Mouse (Mus musculus) forebrain, embryonic 13.5 days (tissue): Measurements from ENCODE around the gene Kalrn. TPM values are rescaled to one million over a fixed set of nuclear protein-coding genes. Genes with fewer than 3 reads are reported as not detected.

Source experiments
- ATAC-seq: fragments of 200-750 bp; cut with Nextera tagmentation; 2 replicates; pipeline ENCODE4 v1.8.0; 2017
- H3K27ac ChIP-seq: fragments of 300-500 bp; sonication (generic); 2 replicates; pipeline ENCODE4 v1.5.1; 2015; ENCODE audit warnings: inconsistent platforms, mild to moderate bottlenecking, moderate library complexity
- H3K27me3 ChIP-seq: fragments of 300-500 bp; sonication (generic); 2 replicates; pipeline ENCODE4 v1.6.1; 2015; ENCODE audit warnings: mild to moderate bottlenecking, inconsistent platforms
- H3K36me3 ChIP-seq: fragments of 300-500 bp; sonication (generic); 2 replicates; pipeline ENCODE4 v1.6.1; 2015; ENCODE audit warnings: mild to moderate bottlenecking, inconsistent platforms; ENCODE audit not compliant: poor library complexity, severe bottlenecking
- H3K4me1 ChIP-seq: fragments of 300-500 bp; sonication (generic); 2 replicates; pipeline ENCODE4 v1.6.1; 2015; ENCODE audit warnings: inconsistent platforms
- H3K4me2 ChIP-seq: fragments of 300-500 bp; sonication (generic); 2 replicates; pipeline ENCODE4 v1.6.1; 2015; ENCODE audit warnings: inconsistent platforms, mild to moderate bottlenecking, moderate library complexity
- H3K4me3 ChIP-seq: fragments of 300-500 bp; sonication (generic); 2 replicates; pipeline ENCODE4 v1.5.1; 2015; ENCODE audit warnings: mild to moderate bottlenecking, inconsistent platforms
- H3K9ac ChIP-seq: fragments of 300-500 bp; sonication (generic); 2 replicates; pipeline ENCODE4 v1.6.1; 2015; ENCODE audit warnings: mild to moderate bottlenecking, inconsistent platforms
- H3K9me3 ChIP-seq: fragments of 300-500 bp; sonication (generic); replicated peaks from 2 replicates; pipeline ENCODE4 v1.6.1; 2016; ENCODE audit warnings: inconsistent platforms
- WGBS: fragments of 180-500 bp; shearing (Covaris S2); methylation state at CpG from one replicate; pipeline ENCODE4 v1.1.7; 2015; 5-methylcytosine and 5-hydroxymethylcytosine counted together
- polyA plus RNA-seq: library from polyadenylated mRNA; unstranded; fragments of >200 nt; fragmentation: Nextera tagmentation; extraction: Ambion mirVana; gene quantifications from 2 replicates; pipeline ENCODE4 v1.2.1, GENCODE M21; 2015

Gene Kalrn
- polyA plus RNA-seq, 1 experiment from 2014 or later = 31.5 TPM

GRCm38 (mm10) chr16:33939636-33940035 lies 633.7 kb downstream of the Kalrn start:
- WGBS = 85% methylated on average over 9 of the region's 9 CpGs
- peaks cover 22% of the 10 kb centered on the region for H3K27me3 ChIP-seq

GRCm38 (mm10) chr16:33939133-33939531 lies 634.2 kb downstream of the Kalrn start:
- WGBS = 88% methylated on average over 2 of the region's 2 CpGs

More at GRCm38 (mm10) chr16:33939636-33940035, 633.7 kb downstream of the Kalrn start:
- Histone ChIP-seq H3K4me2 (no peak overlapping the region), H3K9ac (no peak overlapping the region), H3K27ac (no peak overlapping the region), H3K36me3 (no peaks in the 10 kb centered on the region), H3K9me3 (no peaks in the 10 kb centered on the region), H3K4me3 (no peak overlapping the region), H3K4me1 (peaks cover 29% of the 10 kb centered on the region)
- no peak for ATAC-seq

GRCm38 (mm10) chr16:33938311-33939132 lies 634.8 kb downstream of the Kalrn start:
- no peak overlapping the region for H3K27ac ChIP-seq
- no peaks in the 10 kb centered on the region for H3K9me3 ChIP-seq
- H3K4me3 ChIP-seq = no peak overlapping the region
- H3K9ac ChIP-seq = no peak overlapping the region
- ATAC-seq = no peak
- WGBS = 79% methylated on average over 12 of the region's 12 CpGs
- peaks cover 21% of the 10 kb centered on the region for H3K27me3 ChIP-seq
- H3K36me3 ChIP-seq = no peaks in the 10 kb centered on the region
- H3K4me2 ChIP-seq = no peak overlapping the region
- H3K4me1 ChIP-seq = peaks cover 40% of the 10 kb centered on the region

More at GRCm38 (mm10) chr16:33939133-33939531, 634.2 kb downstream of the Kalrn start:
- Histone ChIP-seq H3K4me3 (no peak overlapping the region), H3K9me3 (no peaks in the 10 kb centered on the region), H3K27ac (no peak overlapping the region), H3K9ac (no peak overlapping the region), H3K36me3 (no peaks in the 10 kb centered on the region), H3K27me3 (peaks cover 22% of the 10 kb centered on the region), H3K4me1 (peaks cover 34% of the 10 kb centered on the region), H3K4me2 (no peak overlapping the region)
- ATAC-seq = no peak

GRCm38 (mm10) chr16:33937567-33937966 lies 635.8 kb downstream of the Kalrn start:
- Histone ChIP-seq H3K4me3 (no peak overlapping the region), H3K9ac (no peak overlapping the region), H3K27me3 (peaks cover 29% of the 10 kb centered on the region), H3K4me1 (peaks cover 37% of the 10 kb centered on the region), H3K36me3 (no peaks in the 10 kb centered on the region), H3K9me3 (no peaks in the 10 kb centered on the region), H3K4me2 (no peak overlapping the region), H3K27ac (no peak overlapping the region)
- no peak for ATAC-seq
- WGBS = 85% methylated on average over 8 of the region's 8 CpGs

GRCm38 (mm10) chr16:33936885-33937284 lies 636.4 kb downstream of the Kalrn start:
- Histone ChIP-seq H3K4me1 (peaks cover 30% of the 10 kb centered on the region), H3K27me3 (peaks cover 31% of the 10 kb centered on the region), H3K36me3 (no peaks in the 10 kb centered on the region), H3K9me3 (no peaks in the 10 kb centered on the region), H3K4me2 (no peak overlapping the region), H3K27ac (no peak overlapping the region), H3K9ac (no peak overlapping the region), H3K4me3 (no peak overlapping the region)
- 91% methylated on average over 4 of the region's 4 CpGs for WGBS
- ATAC-seq = no peak

- no peak for ATAC-seq
- WGBS = 96% methylated on average over 6 of the region's 6 CpGs
- Histone ChIP-seq H3K36me3 (no peaks in the 10 kb centered on the region), H3K27me3 (peaks cover 35% of the 10 kb centered on the region), H3K9ac (no peak overlapping the region), H3K27ac (no peak overlapping the region), H3K4me1 (peaks cover 17% of the 10 kb centered on the region), H3K4me3 (no peak overlapping the region), H3K4me2 (no peak overlapping the region), H3K9me3 (no peaks in the 10 kb centered on the region)
Observed at GRCm38 (mm10) chr16:33935407-33935785, 637.9 kb downstream of the Kalrn start.

- Histone ChIP-seq H3K9me3 (no peaks in the 10 kb centered on the region), H3K4me2 (no peak overlapping the region), H3K4me1 (peaks cover 17% of the 10 kb centered on the region), H3K36me3 (no peaks in the 10 kb centered on the region), H3K9ac (no peak overlapping the region), H3K4me3 (no peak overlapping the region), H3K27ac (peak overlapping the region; percentile 75), H3K27me3 (peaks cover 37% of the 10 kb centered on the region)
- ATAC-seq = peak; percentile 82
- WGBS = 46% methylated on average over 5 of the region's 5 CpGs
Observed at GRCm38 (mm10) chr16:33934701-33935406, 638.5 kb downstream of the Kalrn start.

GRCm38 (mm10) chr16:33933411-33933810 lies 639.9 kb downstream of the Kalrn start:
- no peak overlapping the region for H3K27ac ChIP-seq
- no peak overlapping the region for H3K4me3 ChIP-seq
- H3K4me2 ChIP-seq = no peak overlapping the region
- WGBS = 92% methylated on average over 11 of the region's 11 CpGs
- no peaks in the 10 kb centered on the region for H3K36me3 ChIP-seq
- H3K4me1 ChIP-seq = peaks cover 26% of the 10 kb centered on the region
- no peaks in the 10 kb centered on the region for H3K9me3 ChIP-seq
- no peak for ATAC-seq
- peaks cover 30% of the 10 kb centered on the region for H3K27me3 ChIP-seq
- no peak overlapping the region for H3K9ac ChIP-seq

- no peak overlapping the region for H3K27ac ChIP-seq
- WGBS = 72% methylated on average over 5 of the region's 5 CpGs
- H3K9ac ChIP-seq = no peak overlapping the region
- H3K9me3 ChIP-seq = no peaks in the 10 kb centered on the region
- H3K4me3 ChIP-seq = no peak overlapping the region
- peaks cover 28% of the 10 kb centered on the region for H3K27me3 ChIP-seq
- no peak overlapping the region for H3K4me2 ChIP-seq
- H3K36me3 ChIP-seq = no peaks in the 10 kb centered on the region
- peaks cover 26% of the 10 kb centered on the region for H3K4me1 ChIP-seq
- ATAC-seq = no peak
Observed at GRCm38 (mm10) chr16:33932126-33932525, 641.2 kb downstream of the Kalrn start.

- Histone ChIP-seq H3K27me3 (peaks cover 25% of the 10 kb centered on the region), H3K36me3 (no peaks in the 10 kb centered on the region), H3K4me2 (no peak overlapping the region), H3K9ac (no peak overlapping the region), H3K4me1 (peaks cover 26% of the 10 kb centered on the region), H3K9me3 (no peaks in the 10 kb centered on the region), H3K4me3 (no peak overlapping the region), H3K27ac (no peak overlapping the region)
- ATAC-seq = no peak
- 61% methylated on average over 2 of the region's 2 CpGs for WGBS
Observed at GRCm38 (mm10) chr16:33931682-33932081, 641.6 kb downstream of the Kalrn start.

- Histone ChIP-seq H3K9ac (no peak overlapping the region), H3K36me3 (no peaks in the 10 kb centered on the region), H3K4me3 (no peak overlapping the region), H3K27me3 (peaks cover 19% of the 10 kb centered on the region), H3K27ac (no peak overlapping the region), H3K4me1 (peaks cover 26% of the 10 kb centered on the region), H3K4me2 (no peak overlapping the region), H3K9me3 (no peaks in the 10 kb centered on the region)
- 91% methylated on average over 6 of the region's 6 CpGs for WGBS
- no peak for ATAC-seq
Observed at GRCm38 (mm10) chr16:33930785-33931184, 642.5 kb downstream of the Kalrn start.

- H3K27me3 ChIP-seq = peaks cover 19% of the 10 kb centered on the region
- ATAC-seq = no peak
- no peak overlapping the region for H3K4me2 ChIP-seq
- H3K9me3 ChIP-seq = no peaks in the 10 kb centered on the region
- peak overlapping the region; percentile 36; the same call in 1 of the 2 replicates for H3K27ac ChIP-seq
- no peak overlapping the region for H3K9ac ChIP-seq
- 84% methylated on average over 9 of the region's 9 CpGs for WGBS
- H3K36me3 ChIP-seq = no peaks in the 10 kb centered on the region
- H3K4me3 ChIP-seq = no peak overlapping the region
- peaks cover 14% of the 10 kb centered on the region for H3K4me1 ChIP-seq
Observed at GRCm38 (mm10) chr16:33928788-33929462, 644.4 kb downstream of the Kalrn start.
